Mouse (Mus musculus): ENCODE measurements around the gene Tm6sf1.

- TF ChIP-seq CTCF (IDR thresholded peaks at IDR 0.05; ENCODE audit: extremely low read depth, insufficient read depth, low read length) (no peak), POLR2A (IDR thresholded peaks at IDR 0.05; ENCODE audit: extremely low read depth, insufficient read depth, low read length) (no peak)
Observed at GRCm38 (mm10) chr7:81858236-81858635, 565 bp upstream of the Tm6sf1 start.

All from cortical plate, adult 2 months (tissue).